Mouse (Mus musculus): Measurements from ENCODE around the gene Bach2. TPM values are rescaled to one million over a fixed set of nuclear protein-coding genes. Genes with fewer than 3 reads are reported as not detected.

The Bach2 gene
- total and polyA plus RNA-seq, 2 experiments from 2014 or later = 16.0 to 19.0 TPM

- Histone ChIP-seq H3K4me3 (ENCODE audit: low read depth, low read length) (no peak overlapping the region), H3K4me2 (ENCODE audit: low read depth) (no peak overlapping the region), H3K9me3 (ENCODE audit: low read length) (no peaks in the 10 kb centered on the region), H3K36me3 (ENCODE audit: insufficient read depth) (no peaks in the 10 kb centered on the region), H3K9ac (no peak overlapping the region), H3K27me3 (ENCODE audit: insufficient read depth, low read length) (no peaks in the 10 kb centered on the region), H3K27ac (ENCODE audit: low read depth, low read length) (no peak overlapping the region), H3K4me1 (ENCODE audit: insufficient read depth) (no peaks in the 10 kb centered on the region)
- TF ChIP-seq CTCF (IDR thresholded peaks at IDR 0.05; ENCODE audit: low read depth) = no peak
- no peak for ATAC-seq
- WGBS = 83% methylated on average over 4 of the region's 4 CpGs
- no peak for DNase-seq
These were observed 306.9 kb downstream of the Bach2 start for GRCm38 (mm10) chr4:32545548-32545947.

GRCm38 (mm10) chr4:32549150-32549549 lies 310.5 kb downstream of the Bach2 start:
- no peaks in the 10 kb centered on the region for H3K27me3 ChIP-seq (ENCODE audit: insufficient read depth, low read length)
- DNase-seq (no peak), ATAC-seq (no peak)
- no peak for TF ChIP-seq CTCF (IDR thresholded peaks at IDR 0.05; ENCODE audit: low read depth)
- H3K9me3 ChIP-seq (ENCODE audit: low read length) = no peaks in the 10 kb centered on the region
- no peaks in the 10 kb centered on the region for H3K4me1 ChIP-seq (ENCODE audit: insufficient read depth)
- H3K9ac ChIP-seq = no peak overlapping the region
- H3K4me2 ChIP-seq (ENCODE audit: low read depth) = no peak overlapping the region
- WGBS = 89% methylated on average over 1 of the region's 1 CpGs
- no peak overlapping the region for H3K4me3 ChIP-seq (ENCODE audit: low read depth, low read length)
- H3K36me3 ChIP-seq (ENCODE audit: insufficient read depth) = no peaks in the 10 kb centered on the region
- no peak overlapping the region for H3K27ac ChIP-seq (ENCODE audit: low read depth, low read length)

- H3K9me3 ChIP-seq (ENCODE audit: low read length) = no peaks in the 10 kb centered on the region
- no peak for DNase-seq
- peak; percentile 59 for TF ChIP-seq CTCF (IDR thresholded peaks at IDR 0.05; ENCODE audit: low read depth)
- H3K9ac ChIP-seq = no peak overlapping the region
- H3K4me1 ChIP-seq (ENCODE audit: insufficient read depth) = no peaks in the 10 kb centered on the region
- no peak overlapping the region for H3K27ac ChIP-seq (ENCODE audit: low read depth, low read length)
- H3K4me2 ChIP-seq (ENCODE audit: low read depth) = no peak overlapping the region
- H3K27me3 ChIP-seq (ENCODE audit: insufficient read depth, low read length) = no peaks in the 10 kb centered on the region
- 51% methylated on average over 4 of the region's 4 CpGs for WGBS
- ATAC-seq = no peak
- no peaks in the 10 kb centered on the region for H3K36me3 ChIP-seq (ENCODE audit: insufficient read depth)
- no peak overlapping the region for H3K4me3 ChIP-seq (ENCODE audit: low read depth, low read length)
These were observed 312.7 kb downstream of the Bach2 start for GRCm38 (mm10) chr4:32551337-32551736.

DNA sequence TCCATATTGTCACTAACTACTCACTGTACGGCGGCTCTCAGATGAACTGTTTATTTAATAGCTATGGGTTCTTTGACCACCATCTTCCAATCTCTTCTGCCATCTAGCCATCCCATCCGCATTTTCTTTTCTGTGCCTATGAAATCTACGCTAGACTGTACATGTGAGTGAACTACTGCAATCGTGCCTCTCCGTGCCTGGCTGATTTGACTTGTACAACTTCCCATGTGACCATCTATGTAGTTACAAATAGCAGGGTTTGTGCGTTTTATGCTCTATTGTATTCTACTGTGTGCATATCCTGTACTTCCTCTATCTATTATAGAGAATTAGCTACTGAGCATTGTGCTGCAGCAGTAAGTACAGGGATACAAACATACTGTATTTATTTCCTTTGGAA lies 316.9 kb downstream of the Bach2 start:
- no peak for ATAC-seq
- 85% methylated on average over 7 of the region's 7 CpGs for WGBS
- H3K9ac ChIP-seq = no peak overlapping the region
- no peak overlapping the region for H3K27ac ChIP-seq (ENCODE audit: low read depth, low read length)
- DNase-seq = no peak
- H3K36me3 ChIP-seq (ENCODE audit: insufficient read depth) = no peaks in the 10 kb centered on the region
- no peaks in the 10 kb centered on the region for H3K9me3 ChIP-seq (ENCODE audit: low read length)
- H3K4me3 ChIP-seq (ENCODE audit: low read depth, low read length) = no peak overlapping the region
- H3K4me2 ChIP-seq (ENCODE audit: low read depth) = no peak overlapping the region
- H3K27me3 ChIP-seq (ENCODE audit: insufficient read depth, low read length) = no peaks in the 10 kb centered on the region
- H3K4me1 ChIP-seq (ENCODE audit: insufficient read depth) = no peaks in the 10 kb centered on the region; the same call in 1 of the 2 replicates
- no peak for TF ChIP-seq CTCF (IDR thresholded peaks at IDR 0.05; ENCODE audit: low read depth)

DNA sequence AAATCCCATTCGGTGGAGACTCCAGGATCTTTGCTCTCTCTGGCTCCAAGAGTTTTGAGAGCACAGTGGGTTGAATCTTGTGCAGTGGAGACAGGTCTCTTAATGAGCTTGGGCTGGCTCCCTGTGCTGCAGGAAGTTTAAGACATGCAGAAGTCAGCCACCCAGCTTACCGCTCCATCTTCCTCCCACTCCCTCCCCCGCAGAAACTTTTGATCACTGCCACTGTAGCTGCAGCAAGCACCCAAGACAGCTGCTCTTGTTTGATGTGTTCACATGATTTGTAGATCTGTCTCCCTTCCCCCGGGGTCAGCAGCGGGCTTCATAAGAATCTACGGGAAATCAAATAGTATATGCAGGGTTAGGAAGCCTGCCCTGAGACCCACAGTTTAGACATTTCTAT lies 321.6 kb downstream of the Bach2 start:
- Histone ChIP-seq H3K9ac (no peak overlapping the region), H3K4me1 (ENCODE audit: insufficient read depth) (no peaks in the 10 kb centered on the region; the same call in 1 of the 2 replicates), H3K4me3 (ENCODE audit: low read depth, low read length) (no peak overlapping the region), H3K27ac (ENCODE audit: low read depth, low read length) (peak overlapping the region; percentile 74), H3K36me3 (ENCODE audit: insufficient read depth) (peaks cover 26% of the 10 kb centered on the region), H3K27me3 (ENCODE audit: insufficient read depth, low read length) (no peaks in the 10 kb centered on the region), H3K4me2 (ENCODE audit: low read depth) (no peak overlapping the region), H3K9me3 (ENCODE audit: low read length) (no peaks in the 10 kb centered on the region)
- DNase-seq (no peak), ATAC-seq (0 out of 2 replicates have a peak, but pooled peaks have one; percentile 1)
- 58% methylated on average over 6 of the region's 6 CpGs for WGBS
- no peak for TF ChIP-seq CTCF (IDR thresholded peaks at IDR 0.05; ENCODE audit: low read depth)

DNA sequence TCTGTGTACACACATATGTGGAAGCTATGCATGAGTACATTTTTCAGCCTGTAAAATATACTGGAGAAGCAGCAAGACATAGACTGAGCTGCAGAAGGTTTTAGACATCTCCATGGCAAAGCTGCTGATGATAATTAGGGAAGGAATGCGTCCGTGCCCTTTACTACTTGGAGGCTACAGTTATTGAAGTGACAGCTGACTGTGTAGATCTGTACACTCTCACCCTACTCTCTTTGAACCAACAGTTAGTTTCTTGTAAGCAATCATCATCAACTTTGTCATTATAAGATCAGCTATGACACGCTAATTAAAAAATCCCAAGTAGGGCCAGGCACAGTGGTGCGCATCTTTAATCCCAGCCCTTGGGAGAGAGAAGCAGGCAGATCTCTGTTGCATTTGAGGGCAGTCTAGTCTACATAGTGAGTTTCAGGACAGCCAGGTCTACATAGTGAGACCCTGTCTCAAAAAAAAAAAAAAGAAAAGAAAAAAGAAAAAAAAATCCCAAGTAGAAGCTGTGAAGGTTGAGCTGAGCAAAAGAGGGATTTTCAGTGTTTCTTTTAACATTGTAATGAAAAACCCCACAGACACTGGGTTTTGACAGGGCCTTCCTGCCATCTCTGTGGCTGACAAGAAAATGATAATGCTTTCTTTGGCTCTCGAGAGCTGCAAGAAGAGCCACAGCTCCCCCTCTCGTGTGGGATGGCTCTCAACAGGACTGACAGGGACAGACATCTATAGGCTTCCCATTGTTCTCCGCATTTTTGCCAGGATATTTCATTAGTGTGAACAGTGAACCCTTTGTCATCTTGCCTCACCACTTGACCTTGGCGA lies 322.3 kb downstream of the Bach2 start:
- Histone ChIP-seq H3K4me1 (ENCODE audit: insufficient read depth) (no peaks in the 10 kb centered on the region; the same call in 1 of the 2 replicates), H3K4me3 (ENCODE audit: low read depth, low read length) (no peak overlapping the region), H3K4me2 (ENCODE audit: low read depth) (no peak overlapping the region), H3K9ac (no peak overlapping the region), H3K9me3 (ENCODE audit: low read length) (no peaks in the 10 kb centered on the region), H3K27ac (ENCODE audit: low read depth, low read length) (peak overlapping the region; percentile 74), H3K36me3 (ENCODE audit: insufficient read depth) (peaks cover 26% of the 10 kb centered on the region), H3K27me3 (ENCODE audit: insufficient read depth, low read length) (no peaks in the 10 kb centered on the region)
- ATAC-seq (peak; percentile 84), DNase-seq (peak; percentile 71)
- WGBS = 32% methylated on average over 8 of the region's 8 CpGs
- peak; percentile 64 for TF ChIP-seq CTCF (IDR thresholded peaks at IDR 0.05; ENCODE audit: low read depth)

- peaks cover 26% of the 10 kb centered on the region for H3K36me3 ChIP-seq (ENCODE audit: insufficient read depth)
- no peak overlapping the region for H3K4me2 ChIP-seq (ENCODE audit: low read depth)
- no peak for DNase-seq
- WGBS = 47% methylated on average over 12 of the region's 12 CpGs
- no peaks in the 10 kb centered on the region for H3K9me3 ChIP-seq (ENCODE audit: low read length)
- H3K27ac ChIP-seq (ENCODE audit: low read depth, low read length) = peak overlapping the region; percentile 74
- no peaks in the 10 kb centered on the region for H3K27me3 ChIP-seq (ENCODE audit: insufficient read depth, low read length)
- peak; percentile 57 for TF ChIP-seq CTCF (IDR thresholded peaks at IDR 0.05; ENCODE audit: low read depth)
- no peak overlapping the region for H3K9ac ChIP-seq
- H3K4me3 ChIP-seq (ENCODE audit: low read depth, low read length) = no peak overlapping the region
- ATAC-seq = peak; percentile 61
- H3K4me1 ChIP-seq (ENCODE audit: insufficient read depth) = no peaks in the 10 kb centered on the region; the same call in 1 of the 2 replicates
These were observed 323.0 kb downstream of the Bach2 start for GRCm38 (mm10) chr4:32561555-32562095.
